Mouse (Mus musculus): ENCODE measurements around the gene Scgb1a1.
"Not testable (repeated sequence)": the region's sequence is repeated elsewhere in the genome, so short reads cannot be mapped to it uniquely, and the experiment has no call there.

Gene Scgb1a1

GRCm38 (mm10) chr19:9067292-9067691 is 20.5 kb downstream of the Scgb1a1 start:
- no peak for DNase-seq (ENCODE audit: low spot score in 2 of 2)

GRCm38 (mm10) chr19:9065621-9066561 is 21.9 kb downstream of the Scgb1a1 start:
- no peak for DNase-seq (ENCODE audit: low spot score in 2 of 2)

GRCm38 (mm10) chr19:9063831-9064230 is 23.9 kb downstream of the Scgb1a1 start:
- DNase-seq (ENCODE audit: low spot score in 2 of 2) = no peak

GRCm38 (mm10) chr19:9062822-9063221 is 24.9 kb downstream of the Scgb1a1 start:
- DNase-seq (ENCODE audit: low spot score in 2 of 2) = no peak

- DNase-seq (ENCODE audit: low spot score in 2 of 2) = no peak
Measured at GRCm38 (mm10) chr19:9061221-9061893, 26.4 kb downstream of the Scgb1a1 start.

GRCm38 (mm10) chr19:9060103-9060502 is 27.7 kb downstream of the Scgb1a1 start:
- no peak for DNase-seq (ENCODE audit: low spot score in 2 of 2)

GRCm38 (mm10) chr19:9059391-9059790 is 28.4 kb downstream of the Scgb1a1 start:
- DNase-seq (ENCODE audit: low spot score in 2 of 2) = no peak

- no peak for DNase-seq (ENCODE audit: low spot score in 2 of 2)
Measured at GRCm38 (mm10) chr19:9058944-9059343, 28.8 kb downstream of the Scgb1a1 start.

GRCm38 (mm10) chr19:9058331-9058884 is 29.4 kb downstream of the Scgb1a1 start:
- no peak for DNase-seq (ENCODE audit: low spot score in 2 of 2)

- no peak for DNase-seq (ENCODE audit: low spot score in 2 of 2)
Measured at GRCm38 (mm10) chr19:9057679-9058078, 30.1 kb downstream of the Scgb1a1 start.

- DNase-seq (ENCODE audit: low spot score in 2 of 2) = no peak
Measured at GRCm38 (mm10) chr19:9055703-9056355, 31.9 kb downstream of the Scgb1a1 start.

GRCm38 (mm10) chr19:9055153-9055552 is 32.6 kb downstream of the Scgb1a1 start:
- no peak for DNase-seq (ENCODE audit: low spot score in 2 of 2)

GRCm38 (mm10) chr19:9052803-9053431 is 34.8 kb downstream of the Scgb1a1 start:
- no peak for DNase-seq (ENCODE audit: low spot score in 2 of 2)

GRCm38 (mm10) chr19:9051985-9052384 is 35.8 kb downstream of the Scgb1a1 start:
- not testable (repeated sequence) for DNase-seq (ENCODE audit: low spot score in 2 of 2)

- no peak for DNase-seq (ENCODE audit: low spot score in 2 of 2)
Measured at GRCm38 (mm10) chr19:9050294-9051229, 37.2 kb downstream of the Scgb1a1 start.

- no peak for DNase-seq (ENCODE audit: low spot score in 2 of 2)
Measured at GRCm38 (mm10) chr19:9048981-9049687, 38.6 kb downstream of the Scgb1a1 start.

GRCm38 (mm10) chr19:9047946-9048387 is 39.8 kb downstream of the Scgb1a1 start:
- no peak for DNase-seq (ENCODE audit: low spot score in 2 of 2)

GRCm38 (mm10) chr19:9047207-9047945 is 40.4 kb downstream of the Scgb1a1 start:
- DNase-seq (ENCODE audit: low spot score in 2 of 2) = no peak

GRCm38 (mm10) chr19:9044291-9044690 is 43.5 kb downstream of the Scgb1a1 start:
- DNase-seq (ENCODE audit: low spot score in 2 of 2) = no peak

Data from cerebellum, postnatal 4 days (tissue).